In genomic region chr5:40246664-40247063, GRCm38 (mm10) we compare ENCODE assay signal across 16 mouse cellular contexts.
DNase-seq lines count a peak whose midpoint lies in the region; TF ChIP-seq lines count a peak whose summit lies in the region.
"Had no signal": no experiment of that assay in that cellular context is flagged by ENCODE, and none has a peak within 500 bp of the region (broad histone marks: within the 10 kb centered on the region; RNA-seq: fewer than 3 reads in every experiment).

No protein-coding gene starts in this region.

- DNase-seq in right cerebral cortex, adult 18-20 months = peak; percentile 17
- no peak for DNase-seq in right cerebral cortex, postnatal 14 days
- peak; percentile 12 to 35 for DNase-seq in layer of hippocampus, adult 2 months (ENCODE audit: low spot score in 2 of 2)
- DNase-seq in left cerebral cortex, postnatal 14 days (ENCODE audit: low spot score in 2 of 2) = peak; percentile 22 to 48
- no peak for DNase-seq in cerebellum, adult 18-20 months
- DNase-seq in embryo, embryonic 11 days = no peak
- DNase-seq in ovary, postnatal 14 days (ENCODE audit: low spot score) = no peak
- DNase-seq: adrenal gland, postnatal 36 days; cerebellum, postnatal 10 days; heart, adult 11 months; kidney, postnatal 4 days; thymus, adult 18-20 months had no signal

- no peak overlapping the region for H3K4me3 ChIP-seq in layer of hippocampus, adult 2 months
- H3K4me3 ChIP-seq: heart, embryonic 15.5 days; hindbrain, embryonic 10.5 days; liver, embryonic 15.5 days; midbrain, embryonic 13.5 days had no signal

- intact Hi-C loops in left cerebral cortex, postnatal 14 days (cut with DNase I) = no loop called here

- no peak for TF ChIP-seq CTCF in layer of hippocampus, adult 2 months (conservative IDR thresholded peaks at IDR 0.05)

- H3K27ac ChIP-seq in layer of hippocampus, adult 2 months = no peak overlapping the region
- H3K27ac ChIP-seq: heart, embryonic 15.5 days; hindbrain, embryonic 10.5 days; liver, embryonic 15.5 days; midbrain, embryonic 13.5 days had no signal

Comparison
In these comparisons a context has a peak if more than half of its experiments do, and no peak if none do; other contexts are left out.
1. DNase-seq: peak in right cerebral cortex, adult 18-20 months (single experiment), layer of hippocampus, adult 2 months (2 of 2) and left cerebral cortex, postnatal 14 days (2 of 2); none in right cerebral cortex, postnatal 14 days (single experiment), cerebellum, adult 18-20 months (0 of 2), embryo, embryonic 11 days (single experiment) and ovary, postnatal 14 days (single experiment).